Mouse (Mus musculus) lung, embryonic 15.5 days (tissue): ENCODE results near the gene Cebpe. TPM values are rescaled to one million over a fixed set of nuclear protein-coding genes. Genes with fewer than 3 reads are reported as not detected.

Experiments
- ATAC-seq: fragments of 200-750 bp; cut with Nextera tagmentation; 2 replicates; pipeline ENCODE4 v1.8.0; 2017; ENCODE audit warnings: moderate number of reproducible peaks, borderline replicate concordance; ENCODE audit not compliant: low FRiP score, low TSS enrichment; ENCODE audit errors: extremely low read depth
- H3K27ac ChIP-seq: fragments of 300-500 bp; sonication (generic); 2 replicates; pipeline ENCODE4 v1.5.1; 2015; ENCODE audit warnings: moderate library complexity, mild to moderate bottlenecking, inconsistent platforms
- H3K27me3 ChIP-seq: fragments of 300-500 bp; sonication (generic); 2 replicates; pipeline ENCODE4 v1.6.1; 2015; ENCODE audit warnings: inconsistent platforms
- H3K36me3 ChIP-seq: fragments of 300-500 bp; sonication (generic); 2 replicates; pipeline ENCODE4 v1.6.1; 2015; ENCODE audit warnings: inconsistent platforms
- H3K4me1 ChIP-seq: fragments of 300-500 bp; sonication (generic); 2 replicates; pipeline ENCODE4 v1.6.1; 2015; ENCODE audit warnings: inconsistent platforms
- H3K4me2 ChIP-seq: fragments of 300-500 bp; sonication (generic); 2 replicates; pipeline ENCODE4 v1.6.1; 2015; ENCODE audit warnings: inconsistent platforms, mild to moderate bottlenecking, moderate library complexity
- H3K4me3 ChIP-seq: fragments of 300-500 bp; sonication (generic); 2 replicates; pipeline ENCODE4 v1.5.1; 2015; ENCODE audit warnings: mild to moderate bottlenecking, inconsistent platforms
- H3K9ac ChIP-seq: fragments of 300-500 bp; sonication (generic); 2 replicates; pipeline ENCODE4 v1.6.1; 2015; ENCODE audit warnings: inconsistent platforms
- H3K9me3 ChIP-seq: fragments of 300-500 bp; sonication (generic); 2 replicates; pipeline ENCODE4 v1.6.1; 2016; ENCODE audit warnings: inconsistent platforms
- WGBS: fragments of 180-500 bp; shearing (Covaris S2); methylation state at CpG from one replicate; pipeline ENCODE4 v1.1.7; 2015; 5-methylcytosine and 5-hydroxymethylcytosine counted together
- polyA plus RNA-seq: library from polyadenylated mRNA; unstranded; fragments of >200 nt; fragmentation: Nextera tagmentation; extraction: Ambion mirVana; gene quantifications from 2 replicates; pipeline ENCODE4 v1.2.1, GENCODE M21; 2015

Gene Cebpe
- polyA plus RNA-seq, 1 experiment from 2014 or later: not detected

DNA sequence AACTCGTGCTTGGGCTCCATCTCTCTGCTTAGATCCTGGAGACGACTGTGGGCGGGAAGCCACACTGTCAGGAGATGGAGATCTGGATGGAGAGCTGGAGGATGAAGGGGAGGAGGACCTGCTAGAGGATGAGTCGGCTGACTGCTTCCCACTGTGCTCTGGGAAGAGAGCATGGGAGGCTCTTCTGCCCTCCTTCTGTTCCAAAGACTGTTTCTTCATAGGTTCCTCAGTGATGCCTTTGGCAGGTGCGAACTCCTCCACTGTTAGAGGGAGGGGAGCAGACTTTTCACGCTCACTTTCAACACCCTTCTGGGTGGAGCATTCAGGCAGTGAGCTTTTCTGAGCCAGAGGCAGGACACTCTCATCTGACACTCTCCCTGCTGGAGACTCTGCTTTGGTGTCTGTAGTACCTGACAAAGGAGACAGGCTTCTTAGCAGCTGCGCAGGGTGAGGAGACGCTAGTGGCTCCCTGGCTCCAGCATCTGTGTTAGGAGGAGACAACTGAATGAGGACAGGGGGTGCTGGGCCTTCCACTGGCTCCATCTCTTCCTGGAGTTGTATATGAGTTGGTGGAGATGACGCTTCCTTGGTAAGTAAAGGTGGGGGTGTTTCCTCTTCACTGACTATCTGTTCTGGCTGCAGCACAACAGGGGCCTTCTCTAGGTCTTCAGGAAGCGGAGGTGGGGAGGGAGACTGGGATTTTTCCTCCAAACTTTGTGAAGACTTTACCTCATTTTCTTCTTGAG is 47.3 kb downstream of the Cebpe start:
- no peak for ATAC-seq
- Histone ChIP-seq H3K9me3 (no peaks in the 10 kb centered on the region), H3K36me3 (peaks cover 89% of the 10 kb centered on the region), H3K9ac (no peak overlapping the region), H3K4me2 (no peak overlapping the region), H3K27ac (no peak overlapping the region), H3K27me3 (no peaks in the 10 kb centered on the region), H3K4me1 (no peaks in the 10 kb centered on the region), H3K4me3 (no peak overlapping the region)
- WGBS: 87% methylated on average over 10 of the region's 10 CpGs

Other genes starting within 250 kb of the Cebpe start
- gene Lrp10, start 248.0 kb downstream of the Cebpe start, polyA plus RNA-seq: 51.5 and 57.5 TPM in 2 replicates
- gene Rem2, start 236.1 kb downstream of the Cebpe start, polyA plus RNA-seq: 14.6 and 16.2 TPM in 2 replicates
- gene Prmt5, start 194.6 kb downstream of the Cebpe start, polyA plus RNA-seq: 83.6 and 87.0 TPM in 2 replicates
- gene Haus4, start 157.6 kb downstream of the Cebpe start, polyA plus RNA-seq: 58.1 and 68.7 TPM in 2 replicates
- 49.0 and 52.8 TPM in 2 replicates for gene Ajuba, start 134.6 kb downstream of the Cebpe start, polyA plus RNA-seq
- gene 4931414P19Rik, start 106.2 kb downstream of the Cebpe start, polyA plus RNA-seq: 8.6 and 8.8 TPM in 2 replicates
- 378 and 407 TPM in 2 replicates for gene Psmb5, start 94.2 kb downstream of the Cebpe start, polyA plus RNA-seq
- 0.94 and 4.7 TPM in 2 replicates for gene Psmb11, start 90.7 kb downstream of the Cebpe start, polyA plus RNA-seq
- not detected in 2 replicates for gene Gm17606, start 71.2 kb downstream of the Cebpe start, polyA plus RNA-seq
- gene Cdh24, start 70.8 kb downstream of the Cebpe start, polyA plus RNA-seq: 4.0 and 4.2 TPM in 2 replicates
- 74.0 and 77.9 TPM in 2 replicates for gene 1700123O20Rik, start 26.0 kb downstream of the Cebpe start, polyA plus RNA-seq
- gene Acin1, start 25.2 kb downstream of the Cebpe start, polyA plus RNA-seq: 119 and 122 TPM in 2 replicates
- gene Gm29776, start 13.3 kb downstream of the Cebpe start, polyA plus RNA-seq: 0.11 and 0.20 TPM in 2 replicates
- 1.4 and 1.8 TPM in 2 replicates for gene Slc7a8, start 69.8 kb upstream of the Cebpe start, polyA plus RNA-seq
- gene Rnf212b, start 102.0 kb upstream of the Cebpe start, polyA plus RNA-seq: not detected in 2 replicates
- gene Homez, start 158.8 kb upstream of the Cebpe start, polyA plus RNA-seq: 10.0 and 11.4 TPM in 2 replicates
- 1.1 and 1.6 TPM in 2 replicates for gene Ppp1r3e, start 165.4 kb upstream of the Cebpe start, polyA plus RNA-seq
- 3.0 and 3.1 TPM in 2 replicates for gene Bcl2l2, start 171.2 kb upstream of the Cebpe start, polyA plus RNA-seq
- gene Gm20521, start 171.3 kb upstream of the Cebpe start, polyA plus RNA-seq: not detected in 2 replicates
- gene Pabpn1, start 180.3 kb upstream of the Cebpe start, polyA plus RNA-seq: 102 and 109 TPM in 2 replicates
- gene Slc22a17, start 201.0 kb upstream of the Cebpe start, polyA plus RNA-seq: 32.5 and 34.1 TPM in 2 replicates
- 26.5 and 29.1 TPM in 2 replicates for gene Efs, start 214.0 kb upstream of the Cebpe start, polyA plus RNA-seq
- 0.19 TPM in 1 of 2 replicates, not detected in the other for gene Il25, start 220.5 kb upstream of the Cebpe start, polyA plus RNA-seq
- 0.95 and 1.0 TPM in 2 replicates for gene Cmtm5, start 224.1 kb upstream of the Cebpe start, polyA plus RNA-seq